Mouse (Mus musculus) liver, postnatal 0 days (tissue): ENCODE results near the gene Gcn1l1.

Experiments used
- CTCF ChIP-seq: sonication (generic); IDR thresholded peaks from 2 replicates; pipeline ENCODE4 v1.5.1; 2016; ENCODE audit warnings: antibody characterized with exemption, low read depth
- EP300 ChIP-seq: IDR thresholded peaks from 2 replicates; pipeline ENCODE4 v1.6.1; 2016; ENCODE audit warnings: antibody characterized with exemption, low read depth, mild to moderate bottlenecking

DNA sequence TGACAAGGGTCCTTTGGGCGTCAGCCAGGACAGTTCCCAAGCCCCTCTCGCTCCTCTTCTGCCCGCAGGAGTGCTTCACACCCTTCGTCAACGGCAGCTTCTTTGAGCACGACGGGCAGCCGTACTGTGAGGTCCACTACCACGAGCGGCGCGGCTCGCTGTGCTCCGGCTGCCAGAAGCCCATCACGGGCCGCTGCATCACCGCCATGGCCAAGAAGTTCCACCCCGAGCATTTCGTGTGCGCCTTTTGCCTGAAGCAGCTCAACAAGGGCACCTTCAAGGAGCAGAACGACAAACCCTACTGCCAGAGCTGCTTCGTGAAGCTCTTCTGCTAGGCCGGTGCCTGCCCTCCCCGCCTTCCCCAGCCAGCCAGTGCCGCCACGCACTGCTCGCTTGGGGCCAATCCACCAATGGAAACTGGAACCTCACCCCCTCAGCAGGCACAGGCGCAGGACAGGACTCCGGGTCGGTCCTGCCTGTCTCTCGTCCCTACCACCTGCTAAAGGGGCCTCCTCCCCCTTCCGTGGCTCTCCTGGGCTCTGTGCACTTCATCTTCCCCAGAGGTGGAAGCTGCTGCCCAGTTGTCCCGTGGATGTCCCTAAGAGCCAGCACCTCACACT is 11.1 kb upstream of the Gcn1l1 start:
- no peak for TF ChIP-seq CTCF
- no peak for TF ChIP-seq EP300
